Mouse (Mus musculus) midbrain, embryonic 15.5 days (tissue): ENCODE results near the gene C1rl. TPM values are rescaled to one million over a fixed set of nuclear protein-coding genes. Genes with fewer than 3 reads are reported as not detected.
"Not testable (repeated sequence)": the region's sequence is repeated elsewhere in the genome, so short reads cannot be mapped to it uniquely, and the experiment has no call there.

Experiments used
- ATAC-seq: fragments of 200-750 bp; cut with Nextera tagmentation; replicated peaks from 2 replicates; pipeline ENCODE4 v1.8.0; 2017; ENCODE audit warnings: moderate TSS enrichment
- H3K27ac ChIP-seq: fragments of 300-500 bp; sonication (generic); 2 replicates; pipeline ENCODE4 v1.5.1; 2015; ENCODE audit warnings: mild to moderate bottlenecking, inconsistent platforms
- H3K27me3 ChIP-seq: fragments of 300-500 bp; sonication (generic); replicated peaks from 2 replicates; pipeline ENCODE4 v1.6.1; 2015; ENCODE audit warnings: inconsistent platforms
- H3K36me3 ChIP-seq: fragments of 300-500 bp; sonication (generic); replicated peaks from 2 replicates; pipeline ENCODE4 v1.6.1; 2015; ENCODE audit warnings: inconsistent platforms
- H3K4me1 ChIP-seq: fragments of 300-500 bp; sonication (generic); 2 replicates; pipeline ENCODE4 v1.6.1; 2015; ENCODE audit warnings: inconsistent platforms
- H3K4me2 ChIP-seq: fragments of 300-500 bp; sonication (generic); 2 replicates; pipeline ENCODE4 v1.6.1; 2015; ENCODE audit warnings: inconsistent platforms, mild to moderate bottlenecking, moderate library complexity
- H3K4me3 ChIP-seq: fragments of 300-500 bp; sonication (generic); 2 replicates; pipeline ENCODE4 v1.5.1; 2015; ENCODE audit warnings: mild to moderate bottlenecking, inconsistent platforms
- H3K9ac ChIP-seq: fragments of 300-500 bp; sonication (generic); 2 replicates; pipeline ENCODE4 v1.6.1; 2015; ENCODE audit warnings: mild to moderate bottlenecking, inconsistent platforms
- H3K9me3 ChIP-seq: fragments of 300-500 bp; sonication (generic); 2 replicates; pipeline ENCODE4 v1.6.1; 2016; ENCODE audit warnings: inconsistent platforms
- WGBS: fragments of 180-500 bp; shearing (Covaris S2); methylation state at CpG from one replicate; pipeline ENCODE4 v1.1.7; 2015; ENCODE audit warnings: mixed read lengths; 5-methylcytosine and 5-hydroxymethylcytosine counted together
- polyA plus RNA-seq: library from polyadenylated mRNA; unstranded; fragments of >200 nt; fragmentation: Nextera tagmentation; extraction: Ambion mirVana; gene quantifications from 2 replicates; pipeline ENCODE4 v1.2.1, GENCODE M21; 2015

C1rl gene
- polyA plus RNA-seq, 1 experiment from 2014 or later = 0.30 TPM

GRCm38 (mm10) chr6:124488952-124489351, 4.0 kb upstream of the C1rl start:
- WGBS = 81% methylated on average over 4 of the region's 4 CpGs

GRCm38 (mm10) chr6:124491427-124491826, 1.5 kb upstream of the C1rl start:
- 82% methylated on average over 6 of the region's 6 CpGs for WGBS
- Histone ChIP-seq H3K4me1 (no peaks in the 10 kb centered on the region), H3K27ac (no peak overlapping the region), H3K4me3 (no peak overlapping the region), H3K4me2 (no peak overlapping the region), H3K9ac (no peak overlapping the region), H3K9me3 (no peaks in the 10 kb centered on the region), H3K36me3 (no peaks in the 10 kb centered on the region), H3K27me3 (no peaks in the 10 kb centered on the region)
- ATAC-seq = no peak

More at GRCm38 (mm10) chr6:124488952-124489351, 4.0 kb upstream of the C1rl start:
- no peak for ATAC-seq
- Histone ChIP-seq H3K9me3 (no peaks in the 10 kb centered on the region), H3K27me3 (no peaks in the 10 kb centered on the region), H3K9ac (no peak overlapping the region), H3K4me3 (no peak overlapping the region), H3K27ac (no peak overlapping the region), H3K36me3 (no peaks in the 10 kb centered on the region), H3K4me2 (no peak overlapping the region), H3K4me1 (no peaks in the 10 kb centered on the region)

- Histone ChIP-seq H3K4me2 (no peak overlapping the region), H3K27ac (no peak overlapping the region), H3K36me3 (no peaks in the 10 kb centered on the region), H3K4me1 (no peaks in the 10 kb centered on the region), H3K9me3 (no peaks in the 10 kb centered on the region), H3K4me3 (no peak overlapping the region), H3K9ac (no peak overlapping the region), H3K27me3 (no peaks in the 10 kb centered on the region)
- ATAC-seq = no peak
- 83% methylated on average over 5 of the region's 5 CpGs for WGBS
These were observed 973 bp downstream of the C1rl start for GRCm38 (mm10) chr6:124493886-124494285.

GRCm38 (mm10) chr6:124496054-124496453, 3.1 kb downstream of the C1rl start:
- no peak for ATAC-seq
- Histone ChIP-seq H3K36me3 (no peaks in the 10 kb centered on the region), H3K9me3 (no peaks in the 10 kb centered on the region), H3K27ac (no peak overlapping the region), H3K27me3 (no peaks in the 10 kb centered on the region), H3K4me3 (no peak overlapping the region), H3K4me1 (no peaks in the 10 kb centered on the region), H3K9ac (no peak overlapping the region), H3K4me2 (no peak overlapping the region)
- WGBS = 94% methylated on average over 5 of the region's 5 CpGs

GRCm38 (mm10) chr6:124499914-124500566, 7.1 kb downstream of the C1rl start:
- H3K4me1 ChIP-seq = no peaks in the 10 kb centered on the region
- no peak overlapping the region for H3K27ac ChIP-seq
- H3K27me3 ChIP-seq = no peaks in the 10 kb centered on the region
- H3K9ac ChIP-seq = no peak overlapping the region
- H3K4me3 ChIP-seq = no peak overlapping the region
- H3K9me3 ChIP-seq = no peaks in the 10 kb centered on the region
- no peak overlapping the region for H3K4me2 ChIP-seq
- 40% methylated on average over 10 of the region's 10 CpGs for WGBS
- ATAC-seq = no peak
- H3K36me3 ChIP-seq = no peaks in the 10 kb centered on the region

- Histone ChIP-seq H3K36me3 (no peaks in the 10 kb centered on the region), H3K27me3 (no peaks in the 10 kb centered on the region), H3K4me3 (no peak overlapping the region), H3K27ac (no peak overlapping the region), H3K4me1 (no peaks in the 10 kb centered on the region), H3K4me2 (no peak overlapping the region), H3K9ac (no peak overlapping the region), H3K9me3 (no peaks in the 10 kb centered on the region)
- 83% methylated on average over 4 of the region's 4 CpGs for WGBS
- ATAC-seq = no peak
These were observed 8.6 kb downstream of the C1rl start for GRCm38 (mm10) chr6:124501473-124501872.

- H3K4me3 ChIP-seq = no peak overlapping the region
- H3K27me3 ChIP-seq = no peaks in the 10 kb centered on the region
- no peak overlapping the region for H3K4me2 ChIP-seq
- no peak overlapping the region for H3K9ac ChIP-seq
- no peak overlapping the region for H3K27ac ChIP-seq
- no peaks in the 10 kb centered on the region for H3K4me1 ChIP-seq
- H3K9me3 ChIP-seq = no peaks in the 10 kb centered on the region
- H3K36me3 ChIP-seq = no peaks in the 10 kb centered on the region
- ATAC-seq = no peak
- 92% methylated on average over 5 of the region's 5 CpGs for WGBS
These were observed 9.1 kb downstream of the C1rl start for GRCm38 (mm10) chr6:124502021-124502420.

GRCm38 (mm10) chr6:124505028-124505427, 12.1 kb downstream of the C1rl start:
- H3K9ac ChIP-seq = no peak overlapping the region
- 87% methylated on average over 4 of the region's 4 CpGs for WGBS
- no peaks in the 10 kb centered on the region for H3K36me3 ChIP-seq
- no peak overlapping the region for H3K27ac ChIP-seq
- no peaks in the 10 kb centered on the region for H3K27me3 ChIP-seq
- no peak for ATAC-seq
- H3K4me2 ChIP-seq = no peak overlapping the region
- H3K9me3 ChIP-seq = no peaks in the 10 kb centered on the region
- H3K4me1 ChIP-seq = no peaks in the 10 kb centered on the region
- no peak overlapping the region for H3K4me3 ChIP-seq

- Histone ChIP-seq H3K9me3 (no peaks in the 10 kb centered on the region), H3K4me1 (no peaks in the 10 kb centered on the region), H3K4me3 (no peak overlapping the region), H3K9ac (no peak overlapping the region), H3K27me3 (no peaks in the 10 kb centered on the region), H3K4me2 (no peak overlapping the region), H3K27ac (no peak overlapping the region), H3K36me3 (no peaks in the 10 kb centered on the region)
- ATAC-seq = no peak
- 83% methylated on average over 6 of the region's 6 CpGs for WGBS
These were observed 14.1 kb downstream of the C1rl start for GRCm38 (mm10) chr6:124506991-124507390.

GRCm38 (mm10) chr6:124508292-124508691, 15.4 kb downstream of the C1rl start:
- H3K4me3 ChIP-seq = no peak overlapping the region
- H3K27me3 ChIP-seq = no peaks in the 10 kb centered on the region
- no peak overlapping the region for H3K27ac ChIP-seq
- no peak overlapping the region for H3K9ac ChIP-seq
- H3K4me1 ChIP-seq = no peaks in the 10 kb centered on the region
- H3K36me3 ChIP-seq = no peaks in the 10 kb centered on the region
- H3K4me2 ChIP-seq = no peak overlapping the region
- no peaks in the 10 kb centered on the region for H3K9me3 ChIP-seq
- WGBS = 81% methylated on average over 10 of the region's 10 CpGs
- ATAC-seq = no peak

- not testable (repeated sequence) for H3K4me2 ChIP-seq, ATAC-seq
- 83% methylated on average over 5 of the region's 5 CpGs for WGBS
These were observed 16.3 kb downstream of the C1rl start for GRCm38 (mm10) chr6:124509192-124509591.

GRCm38 (mm10) chr6:124511936-124512335, 19.0 kb downstream of the C1rl start:
- Histone ChIP-seq H3K4me3 (no peak overlapping the region), H3K9me3 (no peaks in the 10 kb centered on the region), H3K9ac (no peak overlapping the region), H3K4me2 (no peak overlapping the region), H3K27ac (no peak overlapping the region), H3K4me1 (no peaks in the 10 kb centered on the region), H3K36me3 (no peaks in the 10 kb centered on the region), H3K27me3 (no peaks in the 10 kb centered on the region)
- WGBS = 66% methylated on average over 6 of the region's 6 CpGs
- no peak for ATAC-seq

More at GRCm38 (mm10) chr6:124509192-124509591, 16.3 kb downstream of the C1rl start:
- H3K4me3 ChIP-seq, H3K27ac ChIP-seq, H3K9me3 ChIP-seq, H3K36me3 ChIP-seq, H3K4me1 ChIP-seq, H3K27me3 ChIP-seq, H3K9ac ChIP-seq: not testable (repeated sequence)

GRCm38 (mm10) chr6:124512355-124512836, 19.5 kb downstream of the C1rl start, which contains the start of gene C1ra:
C1ra (plus strand) TSS chr6:124512405.
- H3K4me2 ChIP-seq = peak within 1 kb of the TSS; percentile 28; the same call in 1 of the 2 replicates
- no peak within 1 kb of the TSS for H3K27ac ChIP-seq
- no peaks in the 10 kb centered on the region for H3K36me3 ChIP-seq
- H3K9me3 ChIP-seq = no peaks in the 10 kb centered on the region
- H3K27me3 ChIP-seq = no peaks in the 10 kb centered on the region
- 6% methylated on average over 6 of the region's 6 CpGs for WGBS
- ATAC-seq = no peak
- H3K4me3 ChIP-seq = no peak within 1 kb of the TSS
- no peaks in the 10 kb centered on the region for H3K4me1 ChIP-seq
- H3K9ac ChIP-seq = no peak within 1 kb of the TSS
